Mouse (Mus musculus) ES-CJ7 (cell line): ENCODE measurements around the gene Mslnl.
A peak's percentile ranks its signal among the peaks of the same experiment; 100 is the strongest.

Source experiments
- DNase-seq: peaks from one replicate; pipeline ENCODE4 v3.0.0; 2011; ENCODE audit warnings: low read depth, low spot score

Mslnl gene

DNA sequence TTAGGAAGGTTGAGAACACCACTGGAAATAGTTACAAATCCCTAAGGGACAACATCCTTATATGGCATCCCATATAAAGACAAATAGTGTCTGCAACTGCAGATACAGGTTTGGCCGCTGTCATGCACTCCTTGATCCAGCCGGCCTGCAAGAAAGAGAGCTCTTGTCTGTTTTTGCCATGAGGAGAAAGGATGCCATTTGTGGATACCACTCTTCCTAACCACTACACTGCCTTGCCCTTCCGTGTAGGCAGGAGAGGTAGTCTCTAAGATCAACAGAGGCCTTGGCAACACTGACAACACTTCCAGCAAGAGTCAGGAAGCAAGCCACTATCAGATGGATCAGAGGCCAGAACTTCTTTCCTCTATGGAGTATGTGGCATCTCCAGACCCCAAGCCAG, 50.4 kb downstream of the Mslnl start, which contains the start of gene Ccdc78:
Ccdc78 (plus strand) TSS at position 301 of the 400 bp plus-strand sequence.
- DNase-seq, result no peak

- DNase-seq, result no peak
These were observed 51.1 kb downstream of the Mslnl start for GRCm38 (mm10) chr17:25786781-25787504.

- no peak for DNase-seq
These were observed 55.5 kb downstream of the Mslnl start for GRCm38 (mm10) chr17:25791320-25791842.

GRCm38 (mm10) chr17:25791843-25792527, 56.1 kb downstream of the Mslnl start:
- DNase-seq, result peak; percentile 75

DNA sequence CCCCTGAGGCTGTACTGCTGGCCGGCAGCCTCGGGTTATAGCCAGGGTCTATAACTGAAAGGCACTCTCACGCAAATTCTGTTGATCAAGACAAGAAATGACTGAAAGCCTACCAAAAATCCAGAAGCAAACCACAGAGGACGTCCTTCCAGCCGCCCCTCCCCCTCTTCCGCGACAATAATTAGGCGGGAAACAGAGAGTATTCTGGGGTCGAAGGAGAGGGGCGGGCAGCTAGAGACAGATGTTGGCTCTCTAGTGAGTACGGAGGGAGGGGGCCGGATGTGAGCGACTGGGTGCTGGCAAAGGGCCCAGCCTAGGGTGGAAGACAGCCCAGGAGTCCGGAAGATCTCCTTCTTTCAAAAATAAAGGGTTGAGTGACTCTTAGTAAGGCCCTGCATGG, 56.8 kb downstream of the Mslnl start, which contains the start of gene Fam173a:
Fam173a (minus strand) TSS at position 287 of the 400 bp plus-strand sequence.
- DNase-seq, result no peak

- no peak for DNase-seq
These were observed 58.4 kb downstream of the Mslnl start for GRCm38 (mm10) chr17:25794197-25794596.

DNA sequence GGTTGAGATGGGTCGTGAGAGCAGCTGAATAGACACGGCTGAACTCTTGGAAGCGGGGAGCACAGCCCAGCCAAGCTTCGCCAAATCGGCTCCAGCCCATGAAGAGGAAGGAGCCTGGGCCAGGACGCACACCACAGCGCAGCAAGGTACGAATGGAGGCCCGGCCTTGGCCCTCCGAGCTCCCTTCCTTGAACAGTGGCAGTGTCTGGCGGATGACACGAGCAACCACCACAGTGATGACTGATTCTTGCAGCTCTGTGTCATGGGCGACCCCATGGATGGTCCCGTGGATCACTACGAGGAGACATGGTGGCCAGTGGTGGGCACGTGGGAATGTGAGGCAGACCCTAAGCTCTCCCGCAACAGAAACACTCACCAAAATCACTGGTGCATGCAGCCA, 59.2 kb downstream of the Mslnl start:
- no peak for DNase-seq

GRCm38 (mm10) chr17:25795609-25796092, 59.8 kb downstream of the Mslnl start, which contains the start of gene AC134908.4:
AC134908.4 (minus strand) TSS chr17:25795659.
- DNase-seq, result no peak

- DNase-seq, result no peak
These were observed 60.4 kb downstream of the Mslnl start for GRCm38 (mm10) chr17:25796211-25796771.

DNA sequence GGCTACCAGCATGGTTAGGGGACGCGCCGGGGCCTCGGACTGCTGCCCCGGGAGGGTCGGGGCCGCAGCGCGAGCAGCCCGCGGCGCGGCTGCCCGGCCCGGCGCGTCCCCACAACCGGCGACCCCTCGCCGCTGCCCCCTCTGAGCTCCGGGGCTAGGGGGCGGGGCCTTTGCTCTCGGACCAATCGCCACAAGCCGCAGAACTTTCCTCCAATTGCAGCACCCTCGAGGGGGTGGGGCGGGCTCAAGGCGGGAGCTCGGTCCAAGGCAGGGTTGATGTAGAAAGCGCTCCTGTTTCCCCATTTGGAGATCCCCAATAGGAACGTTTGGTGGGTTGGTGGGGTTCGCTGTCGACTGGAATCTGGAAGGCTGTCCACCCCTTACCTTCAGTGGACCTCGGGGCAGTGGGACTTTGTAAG, 61.1 kb downstream of the Mslnl start, which contains the start of gene Metrn:
Metrn (minus strand) TSS at position 186 of the 419 bp plus-strand sequence.
- peak; percentile 84 for DNase-seq
